Mouse (Mus musculus) liver, embryonic 13.5 days (tissue): Measurements from ENCODE around the gene Nanos1. TPM values are rescaled to one million over a fixed set of nuclear protein-coding genes. Genes with fewer than 3 reads are reported as not detected.
A peak's percentile ranks its signal among the peaks of the same experiment; 100 is the strongest.

Experiments used
- ATAC-seq: fragments of 200-750 bp; cut with Nextera tagmentation; 2 replicates; pipeline ENCODE4 v1.8.0; 2017; ENCODE audit warnings: low read depth, mild to moderate bottlenecking, moderate number of reproducible peaks, moderate library complexity
- DNase-seq: peaks from one replicate; pipeline ENCODE4 v3.0.0; 2022
- H3K27ac ChIP-seq: fragments of 300-500 bp; sonication (generic); 2 replicates; pipeline ENCODE4 v1.5.1; 2015; ENCODE audit warnings: moderate library complexity, mild to moderate bottlenecking, inconsistent platforms
- H3K27me3 ChIP-seq: fragments of 300-500 bp; sonication (generic); 2 replicates; pipeline ENCODE4 v1.6.1; 2015; ENCODE audit warnings: mild to moderate bottlenecking, inconsistent platforms
- H3K36me3 ChIP-seq: fragments of 300-500 bp; sonication (generic); 2 replicates; pipeline ENCODE4 v1.6.1; 2015; ENCODE audit warnings: mild to moderate bottlenecking, inconsistent platforms
- H3K4me1 ChIP-seq: fragments of 300-500 bp; sonication (generic); replicated peaks from 2 replicates; pipeline ENCODE4 v1.6.1; 2015; ENCODE audit warnings: inconsistent platforms
- H3K4me2 ChIP-seq: fragments of 300-500 bp; sonication (generic); 2 replicates; pipeline ENCODE4 v1.6.1; 2015; ENCODE audit warnings: inconsistent platforms, mild to moderate bottlenecking, moderate library complexity
- H3K4me3 ChIP-seq: fragments of 300-500 bp; sonication (generic); replicated peaks from 2 replicates; pipeline ENCODE4 v1.5.1; 2015; ENCODE audit warnings: mild to moderate bottlenecking, inconsistent platforms
- H3K9ac ChIP-seq: fragments of 300-500 bp; sonication (generic); 2 replicates; pipeline ENCODE4 v1.6.1; 2015; ENCODE audit warnings: mild to moderate bottlenecking, inconsistent platforms
- H3K9me3 ChIP-seq: fragments of 300-500 bp; sonication (generic); replicated peaks from 2 replicates; pipeline ENCODE4 v1.6.1; 2016; ENCODE audit warnings: inconsistent platforms
- WGBS: fragments of 180-500 bp; shearing (Covaris S2); methylation state at CpG from one replicate; pipeline ENCODE4 v1.1.7; 2015; ENCODE audit not compliant: insufficient replicate concordance; 5-methylcytosine and 5-hydroxymethylcytosine counted together
- microRNA-seq: library from miRNA; unstranded; fragments of <30 nt; microRNA quantifications from one replicate; pipeline ENCODE4, GENCODE M21; 2016
- polyA plus RNA-seq: library from polyadenylated mRNA; unstranded; fragments of >200 nt; fragmentation: Nextera tagmentation; extraction: Ambion mirVana; gene quantifications from 2 replicates; pipeline ENCODE4 v1.2.1, GENCODE M21; 2015

The Nanos1 gene
- polyA plus RNA-seq, 1 experiment from 2014 or later = 0.91 TPM

DNA sequence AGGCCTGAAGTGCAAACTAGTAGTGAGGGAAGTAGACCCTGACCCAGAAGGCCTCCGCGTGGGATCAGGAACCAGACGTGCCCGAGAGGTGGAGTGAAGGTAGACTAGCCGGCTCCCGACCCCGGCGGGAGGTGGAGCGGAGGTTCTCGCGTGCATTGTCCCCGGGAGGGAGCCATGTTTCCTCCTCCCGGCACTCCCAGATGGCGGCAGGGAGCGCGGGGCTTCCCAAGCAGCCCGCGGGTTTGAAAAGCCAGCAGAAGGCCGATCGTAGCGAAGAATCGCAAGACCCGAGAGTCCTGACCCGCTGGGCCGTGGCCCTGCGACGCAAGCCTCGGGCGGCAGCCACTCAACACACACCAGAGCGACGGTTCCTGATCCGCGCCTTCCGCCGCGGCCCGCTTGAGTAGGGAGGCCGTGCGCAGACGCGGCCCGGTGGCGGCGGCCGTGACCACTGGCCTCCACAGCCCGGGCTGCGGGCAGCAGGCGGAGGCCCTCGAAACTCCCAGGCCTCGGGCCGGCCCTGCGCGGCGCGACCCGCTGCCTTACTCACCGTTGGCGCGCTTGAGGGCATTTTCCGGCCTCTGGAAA is 34.2 kb downstream of the Nanos1 start:
- peak overlapping the region; percentile 100 for H3K4me3 ChIP-seq
- H3K9ac ChIP-seq = peak overlapping the region; percentile 100
- peaks cover 46% of the 10 kb centered on the region for H3K4me1 ChIP-seq
- peak overlapping the region; percentile 99 for H3K27ac ChIP-seq
- H3K36me3 ChIP-seq = peaks cover 4% of the 10 kb centered on the region; the same call in 1 of the 2 replicates
- DNase-seq (peak; percentile 48), ATAC-seq (peak; percentile 68)
- under 1% methylated on average over 60 of the region's 60 CpGs for WGBS
- H3K27me3 ChIP-seq = no peaks in the 10 kb centered on the region
- H3K9me3 ChIP-seq = no peaks in the 10 kb centered on the region
- H3K4me2 ChIP-seq = peak overlapping the region; percentile 95

GRCm38 (mm10) chr19:60790551-60791161 is 34.9 kb downstream of the Nanos1 start, which contains the start of gene Eif3a:
Gene Eif3a, minus strand, starts transcription at chr19:60790658.
- Histone ChIP-seq H3K4me1 (peaks cover 49% of the 10 kb centered on the region), H3K4me2 (peak within 1 kb of the TSS; percentile 95), H3K36me3 (peaks cover 4% of the 10 kb centered on the region; the same call in 1 of the 2 replicates), H3K27ac (peak within 1 kb of the TSS; percentile 99), H3K9ac (peak within 1 kb of the TSS; percentile 100), H3K9me3 (no peaks in the 10 kb centered on the region), H3K27me3 (no peaks in the 10 kb centered on the region), H3K4me3 (peak within 1 kb of the TSS; percentile 100)
- DNase-seq (peak; percentile 92), ATAC-seq (peak; percentile 92)
- under 1% methylated on average over 57 of the region's 57 CpGs for WGBS

GRCm38 (mm10) chr19:60791164-60791563 is 35.4 kb downstream of the Nanos1 start:
- Histone ChIP-seq H3K4me2 (peak overlapping the region; percentile 95), H3K9me3 (no peaks in the 10 kb centered on the region), H3K27ac (peak overlapping the region; percentile 99), H3K27me3 (no peaks in the 10 kb centered on the region), H3K4me1 (peaks cover 44% of the 10 kb centered on the region), H3K36me3 (peaks cover under 1% of the 10 kb centered on the region; the same call in 1 of the 2 replicates), H3K9ac (peak overlapping the region; percentile 100), H3K4me3 (peak overlapping the region; percentile 100)
- no peak for DNase-seq
- ATAC-seq = no peak
- 17% methylated on average over 9 of the region's 9 CpGs for WGBS

DNA sequence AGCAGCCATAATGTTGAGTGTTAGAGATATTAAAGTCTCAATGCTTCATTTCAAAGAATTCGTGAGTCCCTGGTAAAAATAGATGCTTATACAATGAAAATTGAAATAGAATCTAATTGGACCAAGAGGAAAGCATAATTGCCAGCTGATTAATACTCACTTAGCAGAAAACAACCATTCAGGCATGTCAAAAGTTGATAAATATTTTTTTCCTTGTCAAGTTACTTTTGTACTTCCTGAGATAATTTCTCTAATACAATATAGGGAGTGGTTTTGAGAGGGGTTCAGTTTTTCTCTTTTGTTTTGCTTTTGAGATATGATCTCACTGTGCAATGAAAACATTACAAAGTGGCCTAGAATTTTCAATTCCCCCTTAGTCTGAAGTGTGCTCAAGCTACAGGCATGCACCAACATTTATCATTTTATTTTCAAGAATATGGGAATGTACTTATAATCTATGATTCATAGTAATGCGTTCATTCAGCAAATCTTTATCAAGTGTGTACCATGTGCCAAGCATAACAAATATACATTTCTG is 37.5 kb downstream of the Nanos1 start:
- Histone ChIP-seq H3K27me3 (no peaks in the 10 kb centered on the region), H3K27ac (no peak overlapping the region), H3K4me3 (no peak overlapping the region), H3K9ac (no peak overlapping the region), H3K4me2 (no peak overlapping the region), H3K36me3 (no peaks in the 10 kb centered on the region), H3K9me3 (no peaks in the 10 kb centered on the region), H3K4me1 (peaks cover 33% of the 10 kb centered on the region)
- no peak for DNase-seq
- no peak for ATAC-seq
- 64% methylated on average over 2 of the region's 2 CpGs for WGBS

- no peak for DNase-seq
- no peak overlapping the region for H3K4me3 ChIP-seq
- 93% methylated on average over 2 of the region's 2 CpGs for WGBS
- H3K9ac ChIP-seq = 0 out of 2 replicates have a peak overlapping the region, but pooled peaks have one; percentile 26
- no peaks in the 10 kb centered on the region for H3K9me3 ChIP-seq
- no peak overlapping the region for H3K4me2 ChIP-seq
- H3K27me3 ChIP-seq = no peaks in the 10 kb centered on the region
- no peaks in the 10 kb centered on the region for H3K36me3 ChIP-seq
- no peak for ATAC-seq
- peak overlapping the region; percentile 45 for H3K27ac ChIP-seq
- peaks cover 47% of the 10 kb centered on the region for H3K4me1 ChIP-seq
These were observed 39.5 kb downstream of the Nanos1 start for GRCm38 (mm10) chr19:60795244-60795643.

GRCm38 (mm10) chr19:60797415-60797814 is 41.6 kb downstream of the Nanos1 start:
- Histone ChIP-seq H3K4me1 (peaks cover 55% of the 10 kb centered on the region), H3K4me2 (no peak overlapping the region)

GRCm38 (mm10) chr19:60799867-60800569 is 44.2 kb downstream of the Nanos1 start:
- Histone ChIP-seq H3K27ac (peak overlapping the region; percentile 87), H3K4me2 (peak overlapping the region; percentile 51), H3K4me1 (peaks cover 53% of the 10 kb centered on the region)

More at GRCm38 (mm10) chr19:60797415-60797814, 41.6 kb downstream of the Nanos1 start:
- no peak for DNase-seq
- no peaks in the 10 kb centered on the region for H3K9me3 ChIP-seq
- no peak for ATAC-seq
- H3K4me3 ChIP-seq = no peak overlapping the region
- H3K27ac ChIP-seq = no peak overlapping the region
- H3K9ac ChIP-seq = no peak overlapping the region
- no peaks in the 10 kb centered on the region for H3K27me3 ChIP-seq
- H3K36me3 ChIP-seq = no peaks in the 10 kb centered on the region
- 70% methylated on average over 2 of the region's 2 CpGs for WGBS

DNA sequence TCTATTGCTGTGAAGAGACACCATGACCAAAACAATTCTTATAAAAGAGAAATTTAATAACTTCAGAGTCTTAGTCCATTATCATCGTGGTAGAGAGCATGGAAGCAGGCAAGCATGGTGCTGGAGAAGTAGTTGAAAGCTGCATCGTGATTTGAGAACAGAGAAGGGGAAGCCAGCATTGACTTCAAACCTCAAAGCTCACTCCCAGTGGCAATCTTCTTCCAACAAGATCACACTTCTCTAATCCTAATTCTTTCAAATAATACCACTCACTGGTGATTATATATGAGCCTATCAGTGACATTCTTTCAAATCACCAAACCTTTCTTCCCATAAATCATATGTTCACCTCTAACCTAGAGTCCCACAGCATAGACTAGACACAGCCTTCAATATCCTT is 49.1 kb downstream of the Nanos1 start:
- Histone ChIP-seq H3K27me3 (no peaks in the 10 kb centered on the region), H3K9ac (no peak overlapping the region), H3K36me3 (no peaks in the 10 kb centered on the region), H3K4me2 (no peak overlapping the region), H3K9me3 (no peaks in the 10 kb centered on the region), H3K27ac (no peak overlapping the region), H3K4me1 (peaks cover 34% of the 10 kb centered on the region), H3K4me3 (no peak overlapping the region)
- no peak for ATAC-seq
- no peak for DNase-seq
- whole genome bisulfite sequencing = 40% methylated on average over 2 of the region's 2 CpGs

More at GRCm38 (mm10) chr19:60799867-60800569, 44.2 kb downstream of the Nanos1 start:
- 19% methylated on average over 7 of the region's 7 CpGs for WGBS
- H3K9ac ChIP-seq = peak overlapping the region; percentile 42; the same call in 1 of the 2 replicates
- no peaks in the 10 kb centered on the region for H3K27me3 ChIP-seq
- H3K9me3 ChIP-seq = no peaks in the 10 kb centered on the region
- H3K36me3 ChIP-seq = no peaks in the 10 kb centered on the region
- no peak overlapping the region for H3K4me3 ChIP-seq
- peak; percentile 91 for ATAC-seq
- peak; percentile 73 for DNase-seq

Small RNAs within 50 kb of the gene (microRNA-seq; reads per million reads assigned to microRNA genes)
- not detected for gene mmu-mir-3084-1

Other genes starting within 250 kb of the Nanos1 start
- 8.9 and 9.6 TPM in 2 replicates for gene Cacul1, start 175.0 kb upstream of the Nanos1 start, polyA plus RNA-seq
- gene Eif3a, start 34.7 kb downstream of the Nanos1 start, polyA plus RNA-seq = 109 and 129 TPM in 2 replicates
- 21.9 and 26.8 TPM in 2 replicates for gene Fam45a, start 55.6 kb downstream of the Nanos1 start, polyA plus RNA-seq
- 1.0 and 1.2 TPM in 2 replicates for gene Sfxn4, start 105.5 kb downstream of the Nanos1 start, polyA plus RNA-seq
- gene Prdx3, start 118.6 kb downstream of the Nanos1 start, polyA plus RNA-seq = 405 and 440 TPM in 2 replicates
- gene Grk5, start 133.8 kb downstream of the Nanos1 start, polyA plus RNA-seq = 0.47 and 0.96 TPM in 2 replicates